Mouse (Mus musculus) liver, embryonic 18 days (tissue): ENCODE measurements around the gene Fam160a1. TPM values are rescaled to one million over a fixed set of nuclear protein-coding genes. Genes with fewer than 3 reads are reported as not detected.

ENCODE experiments used
- polyA plus RNA-seq: library from polyadenylated mRNA; depleted of rRNA; stranded (reverse); fragments of >200 nt; gene quantifications from 2 replicates; pipeline ENCODE4 v1.2.3, GENCODE M21; 2012; rRNA removed

Gene Fam160a1
- 0.56 and 0.70 TPM in 2 replicates for polyA plus RNA-seq

DNA sequence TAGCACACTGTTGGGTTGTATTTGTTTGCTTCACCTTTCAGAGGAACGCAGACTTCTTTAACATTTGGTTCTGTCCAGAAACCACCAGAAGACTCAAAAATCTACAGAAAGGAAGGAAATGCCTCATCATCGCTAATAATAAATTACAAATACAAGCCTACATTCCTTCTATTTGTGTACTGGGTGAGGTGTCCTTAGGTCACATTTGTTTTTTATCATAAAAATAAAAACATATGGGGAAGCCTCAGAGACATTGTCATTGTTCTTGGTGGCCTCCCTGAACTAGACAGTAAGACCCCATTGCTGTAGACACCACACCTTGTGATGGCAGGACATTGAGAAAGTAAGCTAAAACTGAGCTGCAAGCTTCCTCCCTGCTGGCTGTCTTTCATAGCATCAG, at the start of gene Fam160a1:
TSS of gene Fam160a1 (minus strand) at position 101 of the 400 bp plus-strand sequence.

Other genes starting within 250 kb of the Fam160a1 start
- 7.8 and 8.2 TPM in 2 replicates for gene Gatb, start 243.2 kb downstream of the Fam160a1 start, polyA plus RNA-seq
- 0.45 and 0.67 TPM in 2 replicates for gene Glt28d2, start 70.2 kb upstream of the Fam160a1 start, polyA plus RNA-seq
- gene Gm37240, start 70.2 kb upstream of the Fam160a1 start, polyA plus RNA-seq = 0.23 TPM in 2 replicates
- 9.3 and 10.1 TPM in 2 replicates for gene Sh3d19, start 153.8 kb upstream of the Fam160a1 start, polyA plus RNA-seq
- gene Prss48, start 185.2 kb upstream of the Fam160a1 start, polyA plus RNA-seq = not detected in 2 replicates